Mouse (Mus musculus) gastrocnemius, postnatal 25 days (tissue): ENCODE data around the gene Tsc22d3. TPM values are rescaled to one million over a fixed set of nuclear protein-coding genes. Genes with fewer than 3 reads are reported as not detected.
"Not testable (repeated sequence)": the region's sequence is repeated elsewhere in the genome, so short reads cannot be mapped to it uniquely, and the experiment has no call there.

Experiments used
- DNase-seq: peaks from one replicate; pipeline ENCODE4 v3.0.0; 2022
- total RNA-seq, 2 experiments: library from RNA; stranded (reverse); gene quantifications; 1 replicate in 1 of 2; 2 replicates in 1 of 2; pipeline ENCODE4 v1.2.3; 2021

The Tsc22d3 gene
- total RNA-seq, 2 experiments from 2014 or later: 165 to 246 TPM

GRCm38 (mm10) chrX:140530632-140531031, 69.8 kb downstream of the Tsc22d3 start:
- DNase-seq: no peak

GRCm38 (mm10) chrX:140529074-140529561, 71.3 kb downstream of the Tsc22d3 start:
- peak; percentile 68 for DNase-seq

- no peak for DNase-seq
Observed at GRCm38 (mm10) chrX:140527231-140527630, 73.2 kb downstream of the Tsc22d3 start.

- no peak for DNase-seq
Observed at GRCm38 (mm10) chrX:140526253-140526618, 74.2 kb downstream of the Tsc22d3 start.

GRCm38 (mm10) chrX:140525604-140526252, 74.7 kb downstream of the Tsc22d3 start:
- DNase-seq: no peak

- DNase-seq: peak; percentile 75
Observed at GRCm38 (mm10) chrX:140524231-140524630, 76.2 kb downstream of the Tsc22d3 start.

GRCm38 (mm10) chrX:140522071-140522765, 78.2 kb downstream of the Tsc22d3 start:
- peak; percentile 81 for DNase-seq

GRCm38 (mm10) chrX:140520146-140521102, 80.0 kb downstream of the Tsc22d3 start:
- DNase-seq: peak; percentile 97

GRCm38 (mm10) chrX:140518351-140518750, 82.1 kb downstream of the Tsc22d3 start:
- no peak for DNase-seq

- peak; percentile 82 for DNase-seq
Observed at GRCm38 (mm10) chrX:140513379-140513778, 87.1 kb downstream of the Tsc22d3 start.

GRCm38 (mm10) chrX:140511687-140512651, 88.5 kb downstream of the Tsc22d3 start:
- DNase-seq: no peak

GRCm38 (mm10) chrX:140510696-140511429, 89.6 kb downstream of the Tsc22d3 start:
- DNase-seq: peak; percentile 93

GRCm38 (mm10) chrX:140509817-140510216, 90.6 kb downstream of the Tsc22d3 start:
- DNase-seq: no peak

- not testable (repeated sequence) for DNase-seq
Observed at GRCm38 (mm10) chrX:140508791-140509190, 91.7 kb downstream of the Tsc22d3 start.

GRCm38 (mm10) chrX:140507377-140507776, 93.1 kb downstream of the Tsc22d3 start:
- no peak for DNase-seq

- DNase-seq: no peak
Observed at GRCm38 (mm10) chrX:140506436-140507180, 93.9 kb downstream of the Tsc22d3 start.

- peak; percentile 84 for DNase-seq
Observed at GRCm38 (mm10) chrX:140505497-140506238, 94.8 kb downstream of the Tsc22d3 start.

- DNase-seq: peak; percentile 77
Observed at GRCm38 (mm10) chrX:140503905-140504304, 96.6 kb downstream of the Tsc22d3 start.
